Mouse (Mus musculus): Measurements from ENCODE around the gene Otub2.

Gene Otub2

DNA sequence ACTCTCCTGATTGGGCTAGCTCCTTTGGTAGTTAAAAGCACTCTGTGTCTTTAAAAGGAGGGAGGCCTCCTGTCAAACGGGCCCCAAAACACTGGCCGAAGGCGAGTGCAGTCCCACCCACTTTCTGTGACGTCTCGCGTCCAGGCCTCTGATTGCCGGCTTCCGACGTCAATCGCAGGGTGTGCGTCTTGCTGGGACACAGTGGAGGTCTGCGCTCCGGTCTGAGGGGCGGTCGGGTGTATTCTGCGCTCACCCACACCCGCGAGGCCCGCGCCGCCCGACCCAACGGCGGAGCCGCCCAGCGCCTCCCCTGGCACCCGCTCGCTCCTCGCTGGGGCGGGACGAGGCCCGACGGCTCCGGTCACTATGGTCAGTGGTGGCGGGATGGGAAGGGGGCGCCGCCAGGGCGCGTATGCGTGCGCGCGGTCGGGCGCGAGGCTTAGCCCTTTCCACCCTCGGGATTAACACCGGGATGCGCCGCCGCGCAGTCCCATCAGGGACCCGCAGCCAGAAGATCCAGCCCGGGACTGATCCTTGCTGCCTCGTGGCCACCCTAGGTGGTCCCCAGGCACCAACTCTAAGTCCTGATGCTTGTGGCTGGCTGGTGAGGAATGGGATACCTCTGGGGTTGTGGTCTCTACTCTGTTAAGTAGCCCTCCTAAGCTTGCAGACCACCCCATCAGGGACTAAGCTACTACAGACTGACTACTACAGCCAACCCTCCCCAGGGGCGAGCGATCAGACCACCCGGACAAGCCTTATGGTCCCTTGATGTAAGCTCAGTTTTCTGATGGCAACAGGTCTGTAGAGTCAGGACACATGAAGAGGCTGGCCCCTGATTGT lies at the start of gene Otub2:
Gene Otub2 (plus strand): TSS at position 178 of the 843 bp plus-strand sequence.
- peak; percentile 90 to 94 for DNase-seq (ENCODE audit: low spot score in 2 of 2)

DNA sequence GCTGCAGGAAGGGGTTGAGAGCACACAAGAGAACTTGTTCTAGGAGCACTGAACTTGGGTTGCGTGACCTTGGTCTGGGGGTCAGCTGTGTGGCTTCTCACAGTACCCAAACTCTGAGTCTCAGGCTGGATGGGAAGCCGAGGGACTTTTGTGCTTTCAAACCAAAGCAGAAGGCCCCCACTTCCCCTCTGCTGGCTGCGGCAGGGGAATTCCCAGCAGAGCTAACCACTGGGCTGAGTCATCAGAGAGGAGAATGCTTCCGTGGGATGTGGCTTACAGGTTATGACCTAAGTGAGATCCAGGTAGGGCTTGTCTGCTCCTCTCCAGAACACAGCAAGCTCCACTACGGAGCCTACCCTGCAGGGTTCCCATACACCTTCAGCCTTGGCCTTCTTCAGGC lies 47.3 kb upstream of the Otub2 start:
- peak; percentile 30 to 55 for DNase-seq (ENCODE audit: low spot score in 2 of 2)

DNA sequence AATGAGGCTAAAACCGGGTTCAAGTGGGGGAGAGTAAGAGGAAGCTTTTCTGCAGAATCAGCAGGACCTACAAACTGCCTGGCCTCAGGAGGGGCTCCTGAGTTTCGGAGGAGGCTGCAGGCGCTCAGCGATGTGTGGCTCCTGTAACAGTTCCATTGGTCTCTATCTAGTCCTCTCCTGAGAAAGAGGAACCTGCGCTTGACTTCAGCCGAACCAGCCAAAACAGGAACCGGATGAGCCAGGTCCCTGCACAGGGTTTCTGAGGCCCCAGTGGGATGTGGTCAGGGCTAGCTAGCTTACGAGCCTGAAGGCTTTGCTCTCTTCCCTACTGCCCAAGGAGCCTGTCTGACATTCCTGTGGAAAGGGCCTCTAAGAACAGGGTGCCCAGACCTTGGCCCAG lies 45.0 kb upstream of the Otub2 start:
- peak; percentile 38 to 61 for DNase-seq (ENCODE audit: low spot score in 2 of 2)

DNA sequence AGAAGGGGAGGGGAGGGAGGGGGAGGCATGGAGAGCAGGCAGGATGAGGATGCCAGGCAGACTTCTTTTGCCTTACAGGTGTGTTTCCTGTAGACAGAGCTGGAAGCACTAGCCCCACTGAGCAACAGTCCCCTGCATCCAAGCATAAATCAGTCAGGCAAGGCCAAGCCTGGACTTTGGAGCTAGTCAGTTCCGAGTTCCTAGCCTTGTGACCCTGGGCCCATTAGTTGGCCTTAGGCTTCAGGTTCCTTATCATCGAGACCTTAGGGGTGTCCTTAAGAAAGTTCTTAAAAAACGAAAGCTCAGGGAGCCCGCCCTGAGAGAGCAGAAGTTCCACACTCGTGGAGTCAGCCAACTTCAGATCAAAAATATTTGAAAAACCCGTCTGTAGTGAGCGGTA lies 43.5 kb upstream of the Otub2 start:
- no peak for DNase-seq (ENCODE audit: low spot score in 2 of 2)

DNA sequence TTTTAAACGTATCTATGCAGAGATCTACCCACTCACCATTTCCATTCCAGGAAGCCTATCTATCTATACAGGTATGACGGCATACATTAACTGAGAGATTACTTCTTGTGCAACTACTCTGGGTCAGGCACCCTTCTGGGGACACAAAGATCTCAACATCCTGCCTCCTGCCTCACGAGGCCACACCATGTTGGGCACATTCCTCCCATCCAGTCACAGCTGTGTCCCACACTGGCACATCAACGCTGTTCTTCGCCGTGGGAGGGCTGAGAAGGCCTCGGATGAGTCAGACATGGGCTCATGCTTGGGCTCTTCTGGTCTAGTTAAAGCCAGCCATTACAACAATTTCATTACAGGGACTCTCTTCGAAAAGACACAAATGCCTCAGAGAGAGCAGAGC lies 41.5 kb upstream of the Otub2 start:
- no peak for DNase-seq (ENCODE audit: low spot score in 2 of 2)

DNA sequence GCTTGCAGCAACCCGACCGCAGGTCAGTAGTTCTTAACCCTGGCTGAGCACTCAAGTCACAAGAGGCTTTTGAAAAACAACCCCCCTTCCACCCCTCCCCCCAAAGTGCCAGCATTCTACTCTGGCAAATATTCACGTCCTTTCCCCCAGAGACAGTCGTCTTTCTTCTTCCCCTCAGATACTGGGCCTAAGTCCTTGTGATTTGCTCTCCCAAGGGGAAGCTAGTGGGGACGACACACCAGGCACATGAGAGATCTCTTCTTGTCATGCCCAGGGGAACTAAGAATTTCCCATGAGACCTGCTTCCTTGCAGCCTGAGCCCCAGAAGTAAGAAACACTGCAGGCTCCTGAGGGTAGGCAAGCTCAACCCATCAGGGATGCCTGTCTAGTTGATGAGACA lies 41.1 kb upstream of the Otub2 start:
- DNase-seq (ENCODE audit: low spot score in 2 of 2): no peak

DNA sequence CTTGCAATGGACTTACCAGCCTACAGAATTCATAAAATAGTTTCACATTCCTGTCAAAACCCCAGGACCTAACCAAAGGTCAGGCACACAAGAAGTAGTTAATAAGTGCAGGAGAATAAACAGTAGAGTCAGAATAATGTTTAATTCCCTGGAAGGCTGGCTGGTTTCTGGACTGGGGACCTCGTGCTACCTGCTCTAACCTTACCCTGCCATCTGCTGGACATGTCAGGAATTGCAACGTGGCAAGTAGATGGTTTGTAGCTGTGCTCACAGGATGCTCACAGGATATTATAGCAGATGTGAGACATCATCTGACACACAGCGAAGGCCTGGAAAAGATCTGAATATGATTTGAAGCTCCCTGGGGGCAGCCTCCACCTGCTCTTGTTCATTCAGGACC lies 40.0 kb upstream of the Otub2 start:
- DNase-seq (ENCODE audit: low spot score in 2 of 2): peak; percentile 62 to 80

DNA sequence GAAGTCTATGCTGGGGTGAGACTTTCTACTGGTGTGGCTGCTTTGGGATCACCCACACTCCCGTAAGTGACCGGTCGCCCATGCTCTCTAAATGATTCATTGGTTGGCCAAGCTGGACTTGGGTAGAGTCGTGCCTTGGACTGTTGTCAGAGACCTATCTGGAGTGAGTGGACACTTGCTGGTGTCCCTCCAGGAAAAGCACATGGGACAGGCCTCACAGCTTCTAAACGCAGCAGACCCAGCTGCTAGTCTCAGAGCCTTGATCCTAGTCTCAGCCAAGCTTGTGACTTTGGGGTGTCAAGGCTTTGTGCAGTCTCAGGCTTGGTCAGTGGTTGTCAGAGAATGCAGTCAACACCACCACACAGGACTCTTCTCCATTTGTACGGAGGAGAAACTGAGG lies 35.7 kb upstream of the Otub2 start:
- no peak for DNase-seq (ENCODE audit: low spot score in 2 of 2)

DNA sequence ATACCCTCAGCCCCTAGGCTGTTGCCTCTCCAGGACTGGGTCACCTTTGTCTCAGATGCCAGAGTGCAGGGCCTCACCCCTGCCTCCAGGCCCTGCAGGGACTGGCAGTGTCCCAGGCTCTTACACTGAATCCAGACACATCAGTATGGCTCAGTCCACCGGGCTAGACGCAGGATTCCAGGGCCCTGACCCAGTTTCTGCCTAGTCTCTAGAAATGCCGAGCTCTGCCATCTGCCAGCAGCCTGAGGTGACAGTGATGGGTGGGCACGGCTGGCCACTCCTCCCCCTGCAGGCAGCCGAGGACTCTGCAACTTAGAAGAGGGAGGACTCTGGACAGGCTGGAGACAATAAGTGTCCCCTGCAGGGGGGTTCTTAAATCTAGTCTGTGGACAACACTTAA lies 34.9 kb upstream of the Otub2 start:
- DNase-seq (ENCODE audit: low spot score in 2 of 2): no peak

DNA sequence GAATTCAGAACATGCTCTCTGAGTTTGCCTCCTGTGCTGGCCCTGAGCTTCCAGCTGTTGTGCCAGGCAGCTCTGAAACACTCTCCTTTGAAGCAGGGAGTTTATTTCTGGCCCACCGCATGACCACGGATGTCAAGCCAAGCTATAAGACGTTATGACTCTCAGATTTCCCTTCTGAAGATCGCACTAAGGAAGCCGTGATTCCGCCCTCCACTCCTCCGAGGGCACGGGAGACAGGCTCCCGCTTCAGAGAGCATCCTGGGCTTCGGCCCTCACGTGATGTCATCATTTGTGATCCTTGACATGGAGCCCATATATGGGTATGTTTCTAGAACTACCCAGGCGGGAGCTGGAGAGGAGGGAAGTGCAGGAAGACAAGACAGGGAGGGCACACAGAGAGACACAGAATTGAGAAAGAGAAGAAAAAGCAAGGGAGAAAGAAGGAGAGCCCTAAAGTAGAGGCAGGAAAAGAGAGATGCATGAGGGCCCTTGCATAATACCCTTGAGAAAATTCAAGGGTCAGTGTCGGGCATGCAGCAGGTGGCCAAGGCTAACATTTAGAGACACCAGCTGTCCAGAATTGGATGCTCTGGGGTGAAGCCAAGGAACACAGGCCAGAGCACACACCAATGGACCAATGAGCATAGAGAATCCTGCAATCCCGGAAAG lies 32.6 kb upstream of the Otub2 start, which contains the start of gene Asb2:
Gene Asb2 (minus strand): TSS at position 256 of the 669 bp plus-strand sequence.
- no peak for DNase-seq (ENCODE audit: low spot score in 2 of 2)

DNA sequence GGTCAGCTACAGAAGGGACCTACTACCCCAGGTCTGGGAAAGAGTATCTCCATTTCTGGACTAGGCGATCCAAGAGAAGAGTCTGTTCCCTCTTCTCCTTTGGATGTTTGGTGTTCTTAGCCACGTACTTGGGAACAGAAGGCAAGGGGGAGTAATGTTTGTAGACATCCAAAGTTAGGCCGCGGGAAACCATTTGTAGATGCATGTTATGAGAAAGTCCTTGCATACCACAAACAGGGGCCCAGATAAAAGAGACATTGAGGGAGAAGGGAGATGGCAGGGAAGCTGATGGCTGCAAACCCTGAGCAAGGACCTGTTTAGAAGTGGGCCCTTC lies 32.1 kb upstream of the Otub2 start:
- no peak for DNase-seq (ENCODE audit: low spot score in 2 of 2)

DNA sequence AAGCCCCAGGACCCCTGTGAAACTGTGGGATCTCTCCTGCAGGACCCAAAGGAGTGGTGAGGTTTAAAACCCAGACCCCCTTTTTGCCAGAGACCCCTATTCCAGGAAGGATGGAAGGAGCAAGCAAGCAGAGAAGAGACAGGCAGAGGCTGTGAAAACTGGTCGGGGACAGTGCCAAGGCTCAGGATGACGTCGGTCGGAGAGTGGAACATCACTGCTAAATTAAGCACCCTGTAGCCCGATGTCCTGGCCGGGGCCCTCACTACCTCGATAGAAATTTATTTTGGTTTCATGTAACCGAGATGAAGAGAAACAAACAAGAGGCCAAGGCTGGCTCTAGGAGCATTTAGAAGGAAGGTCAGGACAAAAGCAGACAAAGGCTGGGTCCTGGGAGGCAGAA lies 30.3 kb upstream of the Otub2 start:
- DNase-seq (ENCODE audit: low spot score in 2 of 2): no peak

DNA sequence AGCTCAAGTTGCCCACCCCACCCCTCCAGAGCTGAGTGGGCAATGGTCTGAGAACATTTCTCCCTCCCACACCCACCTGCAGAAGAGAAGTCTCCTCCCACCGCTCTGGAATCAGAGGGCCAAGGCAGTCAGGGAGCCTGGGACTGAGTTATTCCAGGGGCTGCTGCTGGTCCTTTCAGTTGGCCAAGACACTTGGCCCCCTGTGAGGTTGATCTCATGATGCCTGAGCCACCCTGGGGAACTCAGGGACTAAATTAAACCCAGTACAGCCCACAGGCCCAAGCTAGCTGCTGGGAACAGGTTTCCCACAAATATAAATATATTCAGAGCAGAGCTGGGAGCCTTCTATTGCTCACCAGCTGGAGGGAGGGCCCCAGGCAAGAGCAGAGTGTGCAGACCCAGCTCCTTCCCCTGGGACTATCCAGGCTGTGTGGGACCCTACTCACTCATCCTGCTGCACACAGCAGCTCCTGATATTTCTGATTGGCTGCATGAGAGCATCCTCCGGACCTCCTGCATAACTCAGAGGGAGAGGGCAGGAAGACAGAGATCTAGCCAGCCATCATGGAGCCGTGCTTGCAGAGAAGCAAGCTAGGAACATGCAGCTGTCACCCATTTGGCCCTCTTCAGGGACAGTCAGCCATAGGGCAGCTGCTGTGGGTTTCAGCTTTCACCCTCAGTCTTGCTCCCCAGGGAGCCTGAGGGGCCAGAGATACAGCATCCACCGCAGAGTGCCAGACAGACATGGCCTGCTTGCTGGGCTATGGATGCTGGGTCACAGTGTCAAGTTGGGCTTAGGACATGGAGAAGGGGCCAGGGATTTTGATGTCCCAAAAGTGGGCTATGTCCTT lies 29.3 kb upstream of the Otub2 start:
- no peak for DNase-seq (ENCODE audit: low spot score in 2 of 2)

DNA sequence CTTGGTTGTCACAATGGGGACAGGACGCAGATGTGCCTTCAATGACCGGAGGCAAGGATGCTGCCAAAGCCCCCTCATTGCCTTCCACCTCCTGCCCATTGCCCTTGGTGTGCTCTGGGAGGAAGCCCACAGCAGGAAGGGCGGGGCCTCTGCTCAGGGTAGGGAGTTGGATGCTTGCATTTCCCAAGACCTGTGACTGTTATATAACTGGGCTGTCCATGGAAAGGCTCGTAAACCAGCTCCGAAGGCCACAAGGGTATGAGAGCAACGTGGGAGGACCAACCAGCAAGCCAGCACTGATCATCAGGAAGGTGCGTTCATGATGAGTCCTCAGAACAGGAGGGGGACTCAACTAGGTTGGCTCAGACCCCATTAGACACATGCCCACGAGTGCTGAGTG lies 27.7 kb upstream of the Otub2 start:
- no peak for DNase-seq (ENCODE audit: low spot score in 2 of 2)

DNA sequence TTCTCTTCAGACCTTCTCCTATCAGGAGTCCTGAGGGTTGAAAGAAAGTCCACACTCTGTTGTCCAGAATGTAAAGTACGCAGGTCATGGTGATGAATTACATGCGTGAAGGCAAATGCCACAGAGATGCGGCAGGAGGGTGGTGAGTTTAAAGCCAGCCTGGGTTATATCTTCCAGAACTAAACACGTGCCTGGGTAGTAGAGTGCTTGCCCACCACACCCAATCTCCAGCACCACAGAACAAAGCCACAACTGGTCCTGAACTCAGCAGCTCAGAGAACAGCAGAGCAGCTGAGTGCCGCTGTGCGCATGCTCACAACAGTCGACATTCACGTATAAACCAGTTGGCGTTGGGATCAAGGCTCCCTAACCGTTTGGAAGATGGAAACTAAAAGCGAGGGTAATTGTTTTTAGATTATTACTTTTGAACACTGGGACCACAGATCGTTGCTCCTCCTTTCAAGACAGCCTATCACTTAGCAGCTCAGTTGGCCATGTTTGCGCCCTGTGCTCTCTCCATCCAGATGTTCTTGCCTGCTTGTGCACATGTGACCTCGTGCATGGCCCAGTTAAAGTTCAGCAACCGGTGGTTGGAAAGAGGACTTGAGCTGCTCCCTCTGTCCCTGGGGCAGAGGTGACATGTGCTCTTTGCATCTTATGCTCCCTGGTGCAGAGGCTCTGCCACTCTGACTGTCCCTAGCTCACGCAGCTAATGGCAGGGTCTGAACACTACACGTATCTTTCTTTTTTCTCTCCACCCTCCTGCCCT lies 26.8 kb upstream of the Otub2 start:
- DNase-seq (ENCODE audit: low spot score in 2 of 2): no peak

DNA sequence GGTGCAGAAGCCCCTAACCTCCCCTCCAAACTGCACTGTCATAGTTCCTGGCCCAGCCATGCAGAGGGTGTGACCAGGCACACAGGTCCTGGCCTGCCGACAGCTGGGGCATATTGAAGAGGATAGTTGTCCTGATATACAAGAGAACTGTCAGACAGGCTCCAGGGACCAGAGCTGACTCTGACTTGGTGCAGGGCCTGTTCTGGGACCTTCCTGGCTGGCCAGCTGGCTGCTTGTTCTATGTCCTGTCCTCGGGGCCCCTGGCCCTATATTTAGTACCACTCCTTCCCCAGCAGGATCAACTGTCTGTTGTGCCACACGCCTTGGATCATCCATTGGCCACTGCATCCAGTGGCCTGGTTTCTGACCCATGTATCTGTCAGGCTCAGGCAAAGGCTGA lies 26.1 kb upstream of the Otub2 start:
- no peak for DNase-seq (ENCODE audit: low spot score in 2 of 2)

DNA sequence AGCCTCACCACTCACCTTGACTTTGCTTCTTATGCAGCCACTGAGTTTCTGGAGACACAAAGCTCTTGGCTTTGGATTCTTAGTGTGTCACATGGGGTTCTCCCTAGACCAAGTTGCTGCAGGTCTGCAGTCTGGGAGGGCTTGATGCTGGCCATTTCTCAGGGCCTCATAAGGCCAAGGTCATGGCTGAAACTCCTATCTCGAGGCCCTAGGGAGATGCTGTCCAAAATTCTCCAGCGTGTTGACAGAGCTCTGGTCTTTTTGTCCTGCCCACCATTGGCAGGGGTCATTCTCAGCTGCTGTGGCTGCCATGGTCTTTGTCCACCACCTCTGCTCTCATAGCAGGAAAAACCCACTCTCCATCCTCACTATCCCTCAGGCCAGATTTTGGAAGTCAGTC lies 21.3 kb upstream of the Otub2 start:
- no peak for DNase-seq (ENCODE audit: low spot score in 2 of 2)

DNA sequence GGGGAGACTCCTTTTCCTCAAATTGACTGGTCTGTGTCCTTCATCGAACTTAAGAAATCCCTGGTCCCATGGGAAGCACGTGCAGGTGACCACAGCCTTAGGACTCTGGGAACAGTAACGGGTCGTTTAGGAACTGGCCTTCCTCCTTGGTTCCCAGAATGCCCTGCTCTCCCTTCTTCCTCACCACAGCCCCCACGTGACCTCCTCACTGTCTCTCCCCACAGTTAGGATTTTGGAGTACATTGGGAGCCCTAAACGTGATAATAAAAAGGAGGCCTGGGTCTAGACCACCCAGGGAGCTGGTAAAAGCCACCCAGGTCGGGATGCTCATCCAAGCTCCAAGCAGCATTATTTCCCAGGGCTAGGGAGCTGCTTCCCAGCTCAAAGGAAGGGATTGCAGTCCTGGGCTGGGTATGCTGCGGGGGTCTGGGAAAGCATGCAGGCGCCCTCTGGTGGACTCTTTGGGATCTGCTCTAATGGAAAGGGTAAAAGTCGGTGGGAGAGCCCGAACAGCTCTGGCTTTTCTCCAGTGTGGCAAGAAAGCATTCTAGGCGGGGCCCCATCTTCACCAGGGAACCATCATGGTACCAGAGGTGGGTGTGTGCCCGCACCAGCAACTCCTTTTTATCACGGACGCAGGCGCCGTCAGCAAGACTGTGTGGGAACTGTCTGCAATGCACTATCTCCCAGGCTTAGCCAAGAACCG lies 20.7 kb upstream of the Otub2 start:
- peak; percentile 44 to 69 for DNase-seq (ENCODE audit: low spot score in 2 of 2)

DNA sequence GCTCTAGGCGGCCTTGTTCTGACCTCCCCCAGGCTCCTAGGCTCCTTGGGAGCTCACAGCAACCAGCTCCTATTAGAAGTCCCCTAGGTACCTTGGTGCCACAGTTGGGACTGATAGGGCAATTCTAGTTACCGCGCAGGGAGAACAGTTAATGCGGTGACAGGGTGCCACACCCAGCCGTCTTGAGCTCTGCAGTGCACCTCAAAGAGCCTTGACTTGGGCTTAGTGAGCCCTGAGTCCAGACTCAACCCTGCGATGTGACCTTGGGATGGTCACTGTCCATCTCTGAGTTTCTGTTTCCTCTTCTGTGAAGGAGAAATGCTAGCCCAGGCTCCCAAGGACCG lies 20.2 kb upstream of the Otub2 start:
- no peak for DNase-seq (ENCODE audit: low spot score in 2 of 2)

DNA sequence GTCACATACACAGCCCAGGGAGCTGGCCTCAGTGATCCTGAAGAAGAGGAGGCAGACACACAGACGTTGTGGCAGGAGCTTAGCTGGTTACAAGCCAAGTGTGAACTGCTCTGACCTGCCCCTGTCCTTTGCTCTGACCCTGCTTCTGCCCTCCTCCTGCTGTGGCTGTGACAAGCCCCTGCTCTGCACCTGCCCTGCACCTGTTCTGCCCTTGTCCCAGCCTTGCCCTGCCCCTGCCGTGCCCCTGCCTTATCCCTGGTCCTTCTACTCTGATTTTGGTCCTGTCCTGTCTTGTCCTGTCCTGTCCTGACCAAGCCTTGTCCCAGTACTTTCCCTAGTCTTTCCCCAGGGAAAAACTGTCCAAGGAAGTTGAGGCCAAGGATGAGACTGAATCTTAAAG lies 19.7 kb upstream of the Otub2 start:
- no peak for DNase-seq (ENCODE audit: low spot score in 2 of 2)

DNA sequence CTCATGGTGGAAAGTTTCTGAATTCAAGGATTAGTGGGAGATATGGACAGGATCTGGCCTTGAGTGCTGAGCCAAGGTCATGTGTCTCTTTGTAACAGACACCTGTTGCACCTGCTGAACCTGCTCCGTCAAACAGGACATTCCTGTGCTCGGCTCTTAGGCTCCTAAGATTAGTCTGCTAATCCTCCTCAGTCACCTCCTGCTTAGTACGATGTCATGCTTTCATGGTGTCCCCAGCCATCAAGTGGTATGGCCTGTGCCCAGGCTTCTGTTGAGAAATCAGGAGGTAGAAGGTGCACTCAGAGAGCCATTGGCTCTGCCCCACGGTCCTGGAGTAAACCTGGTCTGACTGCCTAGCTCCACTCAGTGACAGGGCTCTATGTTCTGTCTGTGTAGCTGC lies 17.6 kb upstream of the Otub2 start:
- no peak for DNase-seq (ENCODE audit: low spot score in 2 of 2)

All from spleen, postnatal 14 days (tissue).